Mouse (Mus musculus): ENCODE results near the gene Ppfibp1.
A peak's percentile ranks its signal among the peaks of the same experiment; 100 is the strongest.

Gene Ppfibp1

DNA sequence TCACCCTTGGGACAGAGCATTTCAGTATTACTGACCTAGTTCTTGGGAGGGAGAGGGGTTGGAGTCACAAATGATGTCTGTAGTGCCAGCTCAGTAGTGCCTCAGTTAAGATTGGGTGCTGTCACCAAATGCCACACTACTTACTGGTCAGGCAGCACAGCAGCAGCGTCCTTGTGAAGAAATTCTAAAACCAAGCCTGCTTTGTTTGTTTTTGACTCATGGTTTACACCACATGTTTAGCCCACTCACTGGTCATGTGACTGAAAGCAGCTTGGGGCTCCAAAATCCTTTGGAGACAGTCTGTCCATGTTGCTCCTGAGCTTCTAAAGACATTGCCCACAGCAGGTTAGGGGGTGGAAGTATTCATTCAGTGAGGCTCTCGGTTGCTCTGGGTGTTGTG, 4.9 kb upstream of the Ppfibp1 start:
- DNase-seq = no peak

DNA sequence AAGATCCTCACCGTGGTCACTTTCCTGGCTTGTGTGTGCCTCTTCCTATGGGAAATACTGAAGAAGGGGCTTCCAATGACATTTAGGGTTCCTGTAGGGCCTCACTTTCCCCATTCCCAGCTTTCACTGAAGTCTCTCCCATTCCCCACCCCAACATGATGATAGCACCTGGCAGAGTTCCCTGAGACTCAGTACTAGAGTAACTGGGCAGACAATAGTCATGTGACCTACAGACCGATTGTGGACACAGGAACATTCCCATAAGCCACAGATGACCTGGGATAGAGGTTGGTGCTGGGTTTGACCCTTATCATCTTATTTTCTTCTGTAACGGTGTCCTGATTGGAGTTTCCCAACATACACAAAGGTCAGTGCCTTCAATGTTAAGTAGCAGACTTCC, 4.1 kb upstream of the Ppfibp1 start:
- no peak for DNase-seq

DNA sequence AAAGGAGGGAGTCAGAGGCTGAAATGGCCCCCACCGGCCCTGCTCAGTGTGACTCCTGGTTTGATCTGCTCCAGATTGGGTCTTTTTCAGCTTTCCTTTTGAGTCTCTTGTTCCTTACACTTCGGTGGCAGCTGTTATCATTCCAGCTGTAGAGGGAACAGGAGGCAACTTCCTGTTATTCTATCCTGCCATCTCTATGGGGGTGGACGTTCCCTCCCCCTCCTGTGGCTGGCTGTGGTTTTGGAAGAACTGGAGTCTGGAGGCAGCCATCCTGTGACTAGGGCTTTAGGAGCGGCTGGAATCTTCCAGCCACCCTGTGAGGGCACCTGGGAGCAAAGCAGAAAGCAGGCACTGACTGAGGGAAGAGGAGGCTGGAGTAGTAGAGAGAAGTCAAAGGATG, 3.4 kb upstream of the Ppfibp1 start:
- no peak for DNase-seq

DNA sequence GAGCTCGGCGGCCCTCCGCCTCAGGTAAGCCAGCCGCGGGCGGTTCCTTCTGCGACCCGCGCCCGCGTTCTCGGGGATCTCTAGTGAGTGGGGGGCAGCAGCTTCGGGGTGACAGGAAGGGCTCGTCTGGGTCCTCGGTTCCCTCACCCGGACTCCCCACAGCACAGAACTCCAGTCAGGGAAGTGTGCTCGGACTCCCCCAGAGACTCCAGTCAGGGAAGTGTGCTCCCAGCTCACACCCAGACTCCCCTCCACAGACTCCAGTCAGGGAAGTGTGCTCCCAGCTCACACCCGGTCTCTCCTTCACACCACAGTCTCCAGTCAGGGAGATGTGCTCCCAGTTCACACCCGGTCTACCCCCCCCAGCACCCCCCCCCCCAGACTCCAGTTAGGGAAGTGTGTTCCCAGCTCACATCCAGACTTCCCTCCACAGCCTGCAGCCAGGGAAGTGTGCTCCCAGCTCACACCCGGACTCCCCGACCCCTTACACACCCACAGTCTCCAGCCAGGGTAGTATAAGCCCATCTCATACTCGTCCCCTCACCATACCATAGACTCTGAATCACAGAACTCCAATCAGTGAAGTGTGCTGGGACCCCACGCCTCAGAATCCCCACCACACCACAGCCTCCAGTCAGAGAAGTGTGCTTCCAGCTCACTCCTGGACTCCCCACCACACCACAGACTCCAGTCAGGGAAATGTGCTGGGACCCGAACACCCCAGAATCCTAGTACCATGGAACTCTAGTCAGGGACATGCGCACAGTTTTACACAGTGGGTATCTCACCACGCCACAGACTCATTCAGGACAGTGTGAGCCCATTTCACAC, 588 bp downstream of the Ppfibp1 start:
- peak; percentile 25 for DNase-seq

DNA sequence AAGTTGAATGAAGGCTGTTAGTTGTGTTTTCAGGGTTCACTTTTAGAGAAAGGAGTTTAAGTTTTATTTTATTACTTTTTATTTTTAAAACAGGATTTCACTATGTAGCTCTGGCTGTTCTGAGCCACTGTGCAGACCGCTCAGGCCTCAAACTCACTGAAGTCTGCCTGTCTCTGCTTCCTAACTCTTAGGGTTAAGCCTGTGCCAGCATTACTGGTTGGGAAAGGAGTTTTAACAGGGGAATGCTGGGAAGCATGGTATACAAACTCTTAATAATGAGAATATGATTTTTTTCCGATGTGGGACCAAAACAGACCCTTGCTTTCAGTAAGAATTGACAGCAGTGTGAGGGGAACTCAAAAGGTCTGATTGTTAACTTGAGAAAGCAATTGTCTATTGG, 1.9 kb downstream of the Ppfibp1 start:
- no peak for DNase-seq

DNA sequence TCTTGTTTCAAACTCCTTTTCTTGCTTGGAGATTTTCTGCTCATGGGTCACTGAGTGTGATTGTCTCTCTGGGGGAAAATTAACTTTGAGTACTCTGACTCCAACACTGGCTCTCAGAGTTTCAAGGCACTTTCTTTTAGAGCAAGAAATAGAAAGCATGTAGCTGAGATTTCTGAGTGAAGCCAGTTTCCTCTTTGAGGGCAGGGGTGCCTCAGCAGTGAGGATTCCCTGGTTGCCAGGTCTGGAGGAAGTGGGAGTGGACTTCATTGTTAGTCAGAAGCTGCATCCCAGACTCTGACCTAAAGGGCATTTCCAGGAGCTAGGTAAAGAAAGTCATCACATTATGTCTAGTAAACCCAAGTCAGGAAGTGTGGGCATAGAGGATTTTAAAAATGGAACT, 2.3 kb downstream of the Ppfibp1 start:
- no peak for DNase-seq

DNA sequence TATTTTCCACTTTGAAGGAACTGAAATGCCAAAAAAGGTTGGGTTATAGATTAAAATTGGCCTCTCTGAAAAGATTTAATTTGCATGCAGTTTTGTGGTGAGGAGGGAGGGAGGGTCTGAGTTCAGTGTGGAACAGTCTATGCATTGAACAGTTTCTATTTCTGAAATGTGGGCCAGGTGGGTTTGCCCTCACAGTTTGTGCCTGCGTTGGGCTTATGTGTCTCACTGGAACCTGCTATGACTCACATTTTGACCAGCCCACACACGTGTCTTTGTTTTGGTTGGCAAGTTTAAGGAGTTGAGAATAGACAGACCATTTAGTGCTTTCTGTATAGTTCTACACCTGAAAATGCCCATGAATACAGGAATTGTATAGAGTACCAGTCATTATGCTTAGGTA, 5.6 kb downstream of the Ppfibp1 start:
- no peak for DNase-seq

DNA sequence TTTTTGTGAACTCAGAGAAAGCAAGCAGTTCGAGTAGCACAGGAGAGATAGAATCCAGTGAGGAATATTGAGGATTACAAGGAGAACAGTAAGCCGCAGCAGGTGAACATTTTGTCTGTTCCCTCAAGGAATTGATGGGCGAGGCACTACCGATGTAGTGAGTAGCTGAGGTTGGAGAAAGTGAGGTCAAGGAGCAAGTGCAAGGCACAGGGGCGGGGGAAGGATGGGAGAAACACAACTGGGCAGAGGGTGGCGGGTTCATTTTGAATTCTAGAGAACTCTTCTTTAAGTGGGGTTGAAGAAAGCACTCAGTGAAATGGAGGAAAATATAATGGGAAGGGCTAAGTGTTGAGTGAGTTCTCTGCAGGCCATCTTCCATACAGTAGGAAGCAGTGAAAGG, 10.4 kb downstream of the Ppfibp1 start:
- DNase-seq = no peak

DNA sequence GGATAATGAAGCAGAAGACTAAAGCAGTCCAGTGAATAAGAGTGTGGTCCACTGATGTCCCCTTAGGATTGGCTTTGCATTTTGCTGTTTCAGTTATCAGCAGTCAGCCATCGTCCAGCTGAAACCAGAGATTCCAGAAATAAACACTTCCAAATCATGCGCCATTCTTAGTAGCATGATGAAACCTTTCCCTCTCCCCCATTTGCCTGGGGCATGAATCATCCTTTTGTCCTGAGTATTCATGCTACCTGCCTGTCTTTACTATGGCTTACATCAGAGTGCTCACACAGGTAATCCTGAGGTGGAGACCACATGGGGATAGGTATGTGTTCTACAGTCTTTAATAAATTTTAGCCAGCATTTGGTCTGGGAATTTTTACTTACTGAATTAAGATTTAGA, 11.4 kb downstream of the Ppfibp1 start:
- DNase-seq = no peak

DNA sequence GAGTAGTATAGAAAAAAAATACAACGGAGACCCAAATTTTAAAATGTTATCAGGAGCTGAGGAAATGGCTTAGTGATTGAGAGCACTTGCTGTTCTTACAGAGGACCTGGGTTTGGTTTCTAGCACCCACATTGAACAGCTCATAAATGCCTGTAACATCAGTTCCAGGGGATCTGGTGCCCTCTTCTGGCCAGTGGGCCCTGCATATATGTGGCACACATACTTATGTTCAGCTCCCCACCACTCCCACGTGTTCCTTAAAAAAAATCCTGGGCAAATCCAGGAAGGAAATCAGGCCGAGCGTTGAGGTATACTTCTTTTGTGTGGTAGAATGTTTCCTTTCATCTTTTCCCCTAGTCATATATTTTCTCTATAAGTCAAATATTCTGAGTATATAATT, 13.6 kb downstream of the Ppfibp1 start:
- no peak for DNase-seq

DNA sequence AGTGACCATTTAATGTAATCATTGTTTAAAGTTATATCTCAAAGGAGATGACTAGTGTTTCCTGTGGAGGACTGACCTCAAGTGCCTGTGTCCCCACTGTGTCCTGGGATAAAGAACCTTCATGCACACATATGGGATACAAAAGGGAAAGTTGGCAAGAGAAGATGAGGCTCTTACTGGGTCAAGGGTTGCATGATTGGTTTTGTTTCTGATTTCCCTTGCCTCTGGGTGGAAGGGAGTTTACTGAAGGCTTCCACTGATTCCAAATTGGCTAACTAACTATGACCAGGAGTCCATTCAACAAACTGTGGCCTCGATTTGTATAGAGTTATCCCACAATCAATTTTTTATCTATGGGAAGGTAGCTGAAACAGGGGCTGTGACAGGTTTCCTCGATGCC, 15.3 kb downstream of the Ppfibp1 start:
- DNase-seq = no peak

DNA sequence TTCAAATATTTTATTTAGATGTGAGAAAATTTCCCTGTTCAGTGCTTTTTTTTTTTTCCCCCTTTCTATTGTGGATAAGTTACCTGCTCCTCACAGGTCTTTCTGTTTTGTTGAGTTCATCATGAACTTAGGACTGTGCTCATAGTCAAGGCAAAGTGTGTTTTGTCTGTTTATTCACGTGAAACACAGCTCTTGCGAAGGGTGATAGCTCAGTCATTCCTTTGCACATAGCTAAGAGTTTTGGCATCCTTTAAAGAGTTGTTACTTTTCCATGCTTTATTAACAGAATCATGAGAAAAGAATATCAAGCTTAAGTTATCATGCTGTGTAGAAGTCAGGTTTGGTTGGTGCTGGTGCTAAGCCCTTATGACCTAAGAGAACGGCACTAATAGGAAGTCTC, 16.4 kb downstream of the Ppfibp1 start:
- DNase-seq = no peak

DNA sequence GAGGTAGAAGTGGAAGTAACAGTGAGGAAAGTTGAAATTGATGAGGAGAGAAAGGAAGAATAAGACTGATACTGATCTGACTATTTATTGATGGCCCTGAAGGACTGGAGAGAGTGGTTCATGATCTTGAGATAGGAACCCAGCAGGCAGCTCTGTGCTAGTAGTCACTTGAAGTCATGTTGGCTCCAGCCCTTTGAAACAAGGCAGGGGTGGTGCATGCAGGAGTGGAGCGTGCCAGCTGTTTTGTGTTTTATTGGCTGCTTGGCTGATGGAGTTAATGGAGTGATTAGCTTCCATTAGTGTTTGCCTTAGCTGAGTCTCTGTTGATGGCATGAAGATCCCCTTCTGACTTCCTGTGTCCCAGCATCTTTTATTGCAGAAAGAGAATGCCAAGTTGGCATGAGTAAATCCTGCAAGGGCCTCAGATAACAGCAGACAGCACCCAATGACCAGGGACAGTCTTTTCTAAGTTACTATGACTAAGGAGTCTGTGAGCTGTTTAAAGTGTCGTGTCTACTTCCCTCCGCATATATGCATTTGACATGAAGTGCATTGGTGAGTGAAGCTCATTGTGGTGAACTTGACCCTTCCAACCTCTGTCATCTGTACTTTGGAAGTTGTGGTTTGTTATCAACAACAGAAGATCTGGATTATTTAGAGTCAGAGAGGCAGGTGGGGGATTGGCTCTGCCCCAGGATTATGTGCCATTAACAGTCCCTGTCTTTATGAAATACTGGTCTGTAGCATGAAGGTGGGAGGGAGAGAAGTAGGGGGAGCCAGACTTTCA, 17.9 kb downstream of the Ppfibp1 start:
- DNase-seq = no peak

DNA sequence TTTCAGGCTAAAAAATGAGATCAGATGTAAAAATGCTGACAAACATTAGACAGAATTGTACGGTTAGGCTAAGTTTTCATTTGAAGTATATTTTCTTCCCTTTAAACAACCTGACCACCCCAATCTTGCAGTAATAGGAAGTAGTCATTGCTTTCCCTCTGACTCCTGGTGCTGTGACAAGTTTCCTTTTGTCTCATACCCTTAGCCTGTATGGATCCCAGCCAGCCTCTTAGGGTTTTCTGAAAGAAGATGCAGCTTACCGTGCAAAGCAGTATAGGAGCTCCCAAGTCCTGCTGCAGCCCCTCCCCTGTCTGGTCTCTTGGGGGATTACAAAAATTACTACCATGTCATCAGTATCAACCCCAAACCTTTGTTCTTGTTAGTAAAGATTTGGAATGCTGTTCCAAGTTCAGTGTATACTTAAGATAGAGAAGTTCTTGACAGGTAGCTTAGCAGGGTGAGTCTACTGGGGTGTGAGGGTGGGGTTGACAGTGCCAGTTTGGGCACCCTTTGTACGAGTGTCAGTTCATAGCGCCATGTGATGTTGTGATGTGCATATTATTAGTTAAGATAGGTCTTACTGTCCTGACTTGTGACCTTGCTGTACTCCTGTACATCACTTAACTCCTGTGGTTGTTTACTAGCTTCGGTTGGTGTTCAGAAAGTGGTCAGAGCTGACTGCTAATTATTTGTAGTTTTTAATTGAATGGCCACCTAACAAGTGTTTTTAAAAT, 18.9 kb downstream of the Ppfibp1 start:
- no peak for DNase-seq

DNA sequence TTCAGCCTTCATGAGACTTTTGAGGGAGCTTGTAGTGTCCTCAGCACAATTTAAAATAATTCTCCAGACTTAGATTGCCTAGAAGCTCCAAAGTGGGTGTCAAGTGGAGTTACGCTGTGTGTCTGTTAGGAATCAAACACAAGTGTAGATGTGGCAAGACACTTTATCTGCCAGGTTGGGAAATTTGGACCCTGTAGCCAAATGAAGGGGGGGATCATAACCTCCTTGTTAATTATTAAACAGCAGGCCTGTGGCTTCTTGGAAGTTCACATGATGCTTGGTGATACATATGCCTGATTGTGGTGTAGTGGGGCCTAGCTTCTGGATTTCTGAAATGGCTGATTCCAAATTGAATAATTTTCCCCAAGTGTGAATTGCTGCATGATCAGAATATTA, 19.5 kb downstream of the Ppfibp1 start:
- no peak for DNase-seq

DNA sequence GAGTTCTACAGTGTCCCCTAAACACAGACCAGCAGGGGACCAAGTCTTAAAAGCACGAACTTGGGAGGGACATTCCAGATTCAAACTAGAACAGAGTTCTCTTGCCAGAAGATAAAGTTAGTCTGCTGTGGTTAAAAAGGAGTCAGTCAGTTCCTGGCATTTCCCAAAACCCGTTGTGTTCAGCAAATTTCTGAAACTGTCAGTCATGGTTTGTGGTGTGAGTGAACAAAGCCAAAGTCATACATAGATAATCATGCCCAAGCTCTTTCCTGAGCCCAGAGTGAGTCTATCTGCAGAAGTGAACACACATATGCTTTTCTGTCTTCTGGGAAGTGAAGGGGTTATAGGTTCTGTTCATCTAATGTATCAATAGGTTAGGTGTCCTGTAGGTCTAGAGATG, 20.5 kb downstream of the Ppfibp1 start:
- DNase-seq = no peak

DNA sequence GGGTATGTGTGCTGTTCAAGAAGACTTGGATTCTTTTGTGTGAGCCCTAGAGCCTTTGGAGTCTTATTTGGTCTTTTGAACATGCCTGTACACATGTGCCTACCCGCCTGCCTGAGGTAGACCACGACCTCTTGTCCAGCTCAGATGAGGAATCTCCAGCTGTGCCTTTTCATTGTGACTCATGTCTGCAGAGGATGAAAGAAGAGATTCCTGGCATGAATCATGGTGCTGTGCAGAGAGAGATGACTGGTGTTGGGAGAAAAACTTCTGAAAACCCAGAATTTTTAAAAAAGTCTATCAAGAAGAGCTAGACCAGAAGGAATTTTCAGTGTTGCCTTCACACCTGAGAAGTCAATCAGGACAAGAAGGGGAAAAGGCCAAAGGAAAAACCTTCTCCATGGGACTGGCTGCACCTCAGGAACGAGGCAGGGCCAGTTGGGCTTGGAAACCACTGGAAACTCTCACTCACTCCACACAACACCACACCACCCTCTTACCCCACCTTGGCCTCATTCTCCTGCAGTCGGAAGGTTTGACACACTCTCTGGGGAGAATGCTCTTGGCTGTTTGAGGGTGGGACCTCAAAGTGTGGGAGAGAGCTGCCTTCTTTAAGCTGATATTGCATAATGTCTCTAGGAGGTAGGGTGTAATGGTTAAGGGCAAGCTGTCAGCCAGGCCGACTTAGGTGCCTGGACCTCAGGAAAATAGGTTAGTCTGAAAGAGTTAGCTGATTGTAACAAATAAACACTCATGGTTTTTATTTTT, 21.6 kb downstream of the Ppfibp1 start:
- DNase-seq = no peak

DNA sequence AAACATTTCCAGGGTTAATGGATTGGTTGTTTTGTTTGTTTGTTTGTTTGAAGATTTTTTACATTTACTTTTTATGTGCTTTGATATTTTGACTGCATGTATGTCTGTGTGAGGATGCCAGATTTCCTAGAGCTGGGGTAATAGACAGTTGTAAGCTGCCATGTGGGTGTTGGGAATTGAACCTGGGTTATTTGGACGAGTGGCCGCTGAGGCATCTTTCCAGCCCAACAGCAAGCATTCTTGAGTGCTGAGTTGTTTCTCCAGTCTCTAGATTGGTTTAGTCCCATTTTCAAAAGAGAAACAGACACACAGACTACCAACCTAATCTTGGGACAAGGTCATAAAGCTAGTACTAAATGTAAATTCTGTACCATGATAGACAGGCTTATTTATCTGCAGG, 22.5 kb downstream of the Ppfibp1 start:
- no peak for DNase-seq

DNA sequence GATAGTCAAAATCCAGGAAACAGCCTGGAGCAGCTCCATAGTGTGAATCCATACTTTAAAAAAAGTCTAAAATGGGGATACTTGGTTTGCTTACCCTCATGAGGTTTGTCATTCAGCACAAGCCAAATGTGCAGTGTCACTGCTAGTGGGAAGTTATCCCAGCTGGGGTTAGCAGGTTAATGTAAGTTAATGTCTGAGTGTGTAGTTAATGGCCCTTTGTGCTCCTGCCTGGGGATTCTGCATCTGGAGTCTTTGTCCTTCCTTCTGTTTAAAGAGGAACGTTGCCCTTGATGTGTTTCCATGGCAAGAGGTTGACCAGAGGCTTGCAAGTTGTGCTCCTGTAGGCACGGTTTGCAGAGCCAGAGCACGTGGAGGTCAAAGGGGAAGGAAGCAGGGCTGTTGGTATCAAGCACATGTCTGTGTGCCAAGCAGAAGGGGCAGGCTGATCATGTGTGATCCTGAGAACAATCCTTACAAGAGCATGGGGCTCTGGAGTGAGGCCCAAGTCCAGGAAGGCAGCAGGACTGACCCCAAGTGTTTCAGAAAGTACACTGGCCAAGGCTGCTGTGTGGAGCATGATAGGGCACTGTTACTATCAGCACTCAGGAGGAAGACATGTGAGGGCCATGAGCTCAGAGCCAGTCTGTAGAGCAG, 24.7 kb downstream of the Ppfibp1 start:
- no peak for DNase-seq

DNA sequence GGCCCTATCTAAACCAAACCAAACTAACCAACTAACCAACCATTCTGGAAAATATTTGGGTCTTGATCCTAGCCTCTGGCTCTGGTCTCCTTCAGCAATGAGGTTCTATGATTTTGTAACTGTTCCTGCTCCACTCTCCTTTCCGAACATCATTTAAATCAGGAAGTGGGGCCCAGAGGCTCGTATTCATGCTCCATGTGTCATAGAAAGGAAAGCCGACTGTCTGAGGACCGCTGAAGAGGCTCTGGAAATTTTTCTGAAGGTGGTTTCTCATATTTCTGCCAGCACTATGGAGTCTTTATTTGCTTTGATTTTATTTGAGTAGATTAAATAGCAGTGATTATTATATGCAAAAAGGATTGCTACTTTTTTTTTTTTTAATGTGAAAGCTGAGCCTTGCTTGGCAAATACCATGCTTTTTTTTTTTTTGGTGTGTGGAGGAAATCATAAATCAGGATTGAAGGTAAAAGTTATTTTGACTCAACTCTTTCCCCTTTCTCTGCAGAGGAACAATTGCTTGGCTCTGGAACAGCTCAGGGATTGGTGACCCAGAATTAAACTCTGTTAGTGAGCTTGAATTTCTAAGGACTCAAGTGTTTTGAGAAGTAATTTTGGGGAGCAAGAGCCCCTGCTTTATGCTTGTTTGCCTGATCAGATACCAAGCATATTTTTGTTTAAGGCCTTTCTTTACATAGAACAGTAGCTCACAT, 25.4 kb downstream of the Ppfibp1 start:
- DNase-seq = no peak

DNA sequence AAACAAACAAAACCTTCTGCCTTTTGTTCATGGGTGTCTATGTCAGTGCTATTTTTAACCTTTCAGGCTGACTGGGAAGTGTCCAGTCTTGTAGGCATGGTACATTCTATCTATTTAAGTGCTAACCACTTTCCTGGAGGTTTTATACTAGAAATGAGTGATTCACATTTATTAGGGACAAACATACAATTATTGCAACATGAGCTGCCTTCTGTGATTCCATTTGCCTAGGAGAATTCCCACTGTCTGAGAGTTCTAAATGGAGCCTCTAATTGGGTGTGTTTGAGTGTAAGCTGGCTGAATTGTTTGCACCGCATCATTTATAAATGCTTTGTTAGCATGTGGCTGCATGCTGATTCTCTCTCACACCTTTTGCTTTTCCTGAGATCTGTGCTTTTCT, 27.5 kb downstream of the Ppfibp1 start:
- DNase-seq = no peak

DNA sequence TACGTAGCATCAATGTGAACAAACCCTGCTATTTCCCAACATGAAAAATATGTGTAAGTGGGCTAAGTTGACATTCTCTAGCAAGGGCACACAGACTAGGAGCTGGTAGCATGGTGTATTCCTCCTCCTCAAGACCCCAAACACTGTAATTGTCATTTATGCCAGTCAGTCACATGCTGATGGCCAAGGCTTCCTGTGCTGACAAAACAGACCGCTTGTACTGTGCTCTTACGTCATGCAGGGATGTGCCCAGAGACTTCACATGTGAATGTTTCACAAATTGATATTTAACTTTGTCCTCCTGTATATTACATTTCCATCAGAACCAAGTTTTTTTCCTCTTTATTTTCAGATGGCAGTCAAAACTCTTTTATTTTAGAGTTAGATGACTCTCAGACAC, 29.1 kb downstream of the Ppfibp1 start:
- DNase-seq = no peak

Measured in liver (tissue).